Mouse (Mus musculus) gastrocnemius, postnatal 4 days (tissue): Measurements from ENCODE around the gene Nr1d1. TPM values are rescaled to one million over a fixed set of nuclear protein-coding genes. Genes with fewer than 3 reads are reported as not detected.

Experiments used
- DNase-seq, 2 experiments: peaks; one replicate each; pipeline ENCODE4 v3.0.0; 2021 to 2022; ENCODE audit warnings: low spot score in 2 of 2, mixed read lengths in 2 of 2
- total RNA-seq, 2 experiments: library from RNA; stranded (reverse); gene quantifications; 2 replicates each; pipeline ENCODE4 v1.2.3; 2021

Gene Nr1d1
- total RNA-seq, 2 experiments from 2014 or later = 26.7 to 34.2 TPM

DNA sequence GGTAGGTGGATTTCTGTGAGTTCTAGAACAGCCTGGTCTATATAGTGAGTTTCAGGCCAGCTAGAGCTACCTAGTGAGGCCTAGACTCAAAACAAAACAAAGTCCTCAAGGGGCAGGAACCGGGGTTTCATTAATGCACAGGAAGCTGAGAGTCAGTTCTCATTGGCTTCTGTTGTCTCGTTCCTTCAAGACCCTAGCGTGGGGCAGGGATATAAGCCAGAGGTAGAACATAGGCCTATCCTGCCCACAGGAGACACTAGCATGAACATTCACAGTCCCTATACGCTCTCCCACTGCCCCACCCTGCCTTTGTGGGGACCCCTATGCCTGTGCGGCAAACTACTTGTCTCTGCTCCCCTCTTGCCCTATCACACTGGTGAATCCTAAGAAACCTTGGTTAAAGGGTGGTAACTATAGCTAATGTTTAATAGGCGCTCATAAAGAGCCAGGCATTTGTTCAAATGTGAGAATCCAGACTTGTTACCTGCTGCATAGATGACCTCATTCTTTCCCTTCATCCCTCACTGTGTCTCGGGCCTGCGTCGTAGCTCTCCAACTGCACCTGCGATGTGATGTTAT, 22.5 kb downstream of the Nr1d1 start:
- no peak for DNase-seq

DNA sequence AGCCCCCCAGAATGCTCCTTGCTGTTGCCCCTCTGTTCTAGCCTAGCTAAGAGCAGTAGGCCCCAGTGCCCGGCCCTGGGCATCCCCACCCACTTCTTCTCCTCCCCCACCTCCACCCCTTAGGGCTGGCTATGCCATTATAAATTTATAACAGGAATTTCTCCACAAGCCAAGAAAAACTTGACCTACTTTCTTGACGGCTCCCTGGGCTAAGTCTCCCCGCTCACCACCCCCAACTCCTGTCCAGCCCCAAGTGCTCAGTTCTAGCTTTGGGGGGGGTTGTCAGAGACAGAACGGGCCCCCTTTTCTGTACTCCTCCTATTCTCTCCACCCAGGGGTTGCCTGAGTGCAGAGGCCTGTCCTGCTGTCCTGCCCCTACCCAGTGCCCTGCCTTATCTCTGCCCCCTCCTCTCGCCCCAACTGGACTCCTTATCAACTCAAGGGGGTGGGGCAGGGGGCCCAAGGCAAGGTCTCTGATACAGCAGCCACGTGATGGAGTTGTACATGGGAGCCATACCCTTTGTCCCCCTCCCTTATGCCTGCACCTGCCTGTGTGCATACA, 23.8 kb downstream of the Nr1d1 start:
- no peak for DNase-seq

DNA sequence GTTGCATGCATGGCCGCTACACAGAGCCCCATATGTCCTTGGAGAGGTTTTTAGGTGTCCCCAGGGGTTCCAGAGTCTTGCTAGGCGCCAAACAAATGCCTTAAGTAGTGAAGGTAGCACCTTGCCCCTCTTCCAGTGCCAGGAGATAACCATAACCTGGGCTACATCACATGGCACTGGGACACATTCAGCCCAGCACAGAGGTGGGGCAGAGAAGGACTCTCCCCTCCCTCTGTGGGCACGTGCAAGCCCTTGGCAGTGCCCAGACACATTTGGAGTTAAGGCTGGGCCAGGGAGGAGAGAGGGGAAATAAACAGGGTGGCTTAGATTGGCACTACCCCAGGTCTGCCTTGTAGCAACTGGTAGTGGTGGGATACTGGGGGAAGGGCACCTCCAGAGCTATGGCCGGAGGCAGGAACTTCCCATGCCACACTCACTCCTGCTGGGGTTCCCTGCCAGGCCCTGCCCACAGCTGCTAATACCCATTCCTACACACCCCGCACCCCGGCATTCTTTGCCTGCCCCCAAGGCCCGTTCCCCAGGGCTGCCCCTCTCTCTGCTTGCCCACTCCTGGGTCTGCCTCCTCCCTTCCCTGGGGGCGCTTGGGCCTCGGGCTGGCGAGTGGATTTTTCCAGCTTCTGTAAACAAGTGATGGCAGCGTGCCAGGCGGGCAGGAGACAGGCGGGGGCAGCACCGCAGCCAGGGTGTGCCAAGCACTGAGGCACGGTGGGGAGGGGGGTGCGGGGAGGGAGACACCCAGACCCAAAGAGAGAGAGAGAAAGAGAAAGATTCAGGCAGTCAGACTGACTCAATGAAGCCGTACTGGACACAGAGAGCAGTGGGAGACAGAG, 24.6 kb downstream of the Nr1d1 start:
- peak; percentile 67 to 78 for DNase-seq

DNA sequence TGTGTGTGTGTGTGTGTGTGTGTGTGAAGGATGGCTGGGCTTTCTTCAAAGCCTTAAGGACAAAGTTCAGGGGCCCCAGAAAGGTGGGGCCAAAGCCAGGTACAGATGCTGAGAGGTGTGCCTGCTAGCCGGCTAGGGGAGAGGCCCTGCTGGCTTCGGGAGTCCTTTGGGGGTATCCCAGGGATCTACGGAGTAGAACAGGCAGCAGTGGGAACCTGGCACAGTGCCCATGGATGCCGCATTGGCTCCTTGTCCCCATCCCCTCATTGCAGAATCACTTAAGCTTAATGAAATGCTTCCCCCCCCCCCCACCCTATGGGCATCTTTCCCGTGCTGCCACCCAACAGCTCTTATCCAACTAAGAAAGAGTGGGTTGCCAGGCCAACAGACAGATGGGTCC, 25.4 kb downstream of the Nr1d1 start:
- peak in 1 of 2 experiments; percentile 26 for DNase-seq

DNA sequence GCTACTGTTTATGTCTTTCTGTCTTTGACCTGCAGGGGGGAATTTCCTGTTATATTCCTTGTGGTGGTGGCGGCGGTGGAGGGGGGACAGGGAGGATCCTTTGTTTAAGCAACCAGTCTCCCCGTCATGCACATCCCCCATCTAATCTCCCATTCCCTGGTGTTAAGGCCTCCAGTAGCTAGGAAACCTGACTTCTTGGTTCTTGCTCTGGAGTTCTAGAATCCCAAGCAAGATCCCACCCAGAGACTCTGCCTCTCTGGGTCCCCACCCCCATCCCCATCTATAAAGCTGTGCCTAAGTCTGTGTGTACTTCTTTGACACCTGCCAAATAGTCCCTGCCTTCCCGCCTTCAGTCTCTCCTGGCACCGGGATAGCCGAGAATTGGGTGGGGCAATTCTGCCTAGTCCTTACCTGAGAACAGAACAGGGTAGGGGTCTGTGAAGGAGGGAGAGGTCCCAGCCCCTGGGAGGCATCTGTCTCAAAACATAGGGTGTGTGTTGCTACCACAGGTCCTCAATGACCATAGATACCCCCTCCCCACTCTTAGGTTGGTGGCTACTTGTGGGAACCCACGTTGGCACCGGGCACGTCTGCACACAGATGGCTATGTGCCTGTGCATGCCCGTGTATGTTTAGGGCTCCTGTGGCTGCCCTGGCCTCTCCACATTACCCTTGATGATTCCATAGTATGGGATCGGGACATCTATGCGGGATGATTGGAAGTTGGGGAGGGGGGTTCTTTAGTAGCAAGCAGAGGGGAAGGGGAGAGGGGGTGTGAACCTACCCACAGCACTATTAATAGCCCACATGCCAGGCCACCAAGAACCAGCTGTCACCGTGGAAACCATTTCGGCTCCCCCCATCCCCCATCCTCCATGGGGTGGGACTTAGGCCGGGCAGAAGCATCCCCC, 26.4 kb downstream of the Nr1d1 start:
- no peak for DNase-seq

DNA sequence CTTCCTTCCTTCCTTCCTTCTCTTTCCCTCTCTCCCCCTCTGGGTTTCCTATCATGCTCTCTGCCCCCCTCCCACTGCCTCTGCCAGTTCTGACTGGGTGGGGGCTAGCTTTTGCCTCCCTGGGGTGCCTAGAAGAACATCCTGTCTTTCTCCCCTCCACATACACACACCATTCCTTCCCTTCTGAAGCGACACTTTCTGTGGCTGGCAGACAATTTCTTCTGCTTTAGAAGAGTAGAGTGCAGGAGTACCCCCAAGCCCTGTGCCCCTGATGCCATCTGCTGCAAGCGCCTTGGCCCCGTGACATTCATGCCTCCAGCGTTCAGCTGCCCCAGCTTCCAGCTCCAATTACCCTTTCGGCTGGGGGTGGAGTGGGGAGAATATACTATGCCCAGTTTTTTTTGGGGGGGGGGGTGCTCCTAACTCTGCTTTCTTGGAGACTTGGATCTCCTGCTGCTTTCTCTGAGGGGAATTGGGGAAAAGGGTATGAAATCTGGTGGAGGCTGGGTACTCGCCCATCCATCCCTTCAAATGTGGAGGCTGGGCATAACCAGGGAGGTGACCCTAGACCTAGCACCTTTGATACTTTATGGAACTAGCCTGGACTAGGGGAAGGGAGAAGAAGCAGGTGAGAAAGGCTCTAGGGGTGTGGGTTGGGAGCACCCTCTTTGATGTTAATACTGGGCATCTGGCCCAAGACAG, 27.2 kb downstream of the Nr1d1 start:
- DNase-seq = no peak

DNA sequence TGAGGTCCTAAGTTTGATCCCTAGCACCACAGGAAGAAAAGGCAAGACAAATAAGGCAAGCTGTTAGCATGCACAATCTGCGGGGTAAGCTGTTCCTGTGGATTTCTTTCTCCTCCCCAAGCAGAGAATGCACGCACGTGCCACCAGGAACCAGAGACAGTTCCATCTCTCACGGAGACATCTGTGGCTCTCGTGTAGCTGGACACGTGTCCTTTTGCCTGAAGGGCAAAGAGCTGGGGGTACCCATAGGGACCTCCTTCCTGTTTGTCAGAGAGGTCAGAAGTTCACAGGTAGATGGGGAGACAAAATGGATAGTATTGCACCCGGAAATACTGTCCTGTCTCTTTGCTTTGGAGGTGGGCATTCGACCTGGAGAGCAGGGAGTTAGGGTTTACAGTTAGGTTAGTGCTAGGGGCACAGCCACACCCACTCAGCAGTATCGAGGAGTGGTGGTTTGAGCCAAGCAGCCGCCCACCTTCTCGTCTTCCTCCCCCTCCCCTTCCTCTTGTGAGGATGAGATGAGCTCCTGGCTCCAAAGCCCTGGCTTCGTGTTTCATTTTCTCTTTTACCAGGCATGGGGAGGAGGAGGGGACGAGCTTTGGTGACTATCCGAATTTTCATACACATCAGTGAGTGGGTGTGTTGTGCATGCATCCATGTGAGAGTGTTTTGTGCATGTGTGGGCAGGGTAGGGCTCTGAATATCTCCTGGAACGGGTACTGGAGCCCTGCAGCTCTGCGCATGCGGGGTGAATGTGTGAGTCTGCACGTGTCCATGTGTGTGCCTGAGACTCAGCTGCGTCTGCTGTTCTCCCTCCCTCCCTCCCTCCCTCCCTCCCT, 28.1 kb downstream of the Nr1d1 start:
- DNase-seq = peak in 1 of 2 experiments; percentile 78

DNA sequence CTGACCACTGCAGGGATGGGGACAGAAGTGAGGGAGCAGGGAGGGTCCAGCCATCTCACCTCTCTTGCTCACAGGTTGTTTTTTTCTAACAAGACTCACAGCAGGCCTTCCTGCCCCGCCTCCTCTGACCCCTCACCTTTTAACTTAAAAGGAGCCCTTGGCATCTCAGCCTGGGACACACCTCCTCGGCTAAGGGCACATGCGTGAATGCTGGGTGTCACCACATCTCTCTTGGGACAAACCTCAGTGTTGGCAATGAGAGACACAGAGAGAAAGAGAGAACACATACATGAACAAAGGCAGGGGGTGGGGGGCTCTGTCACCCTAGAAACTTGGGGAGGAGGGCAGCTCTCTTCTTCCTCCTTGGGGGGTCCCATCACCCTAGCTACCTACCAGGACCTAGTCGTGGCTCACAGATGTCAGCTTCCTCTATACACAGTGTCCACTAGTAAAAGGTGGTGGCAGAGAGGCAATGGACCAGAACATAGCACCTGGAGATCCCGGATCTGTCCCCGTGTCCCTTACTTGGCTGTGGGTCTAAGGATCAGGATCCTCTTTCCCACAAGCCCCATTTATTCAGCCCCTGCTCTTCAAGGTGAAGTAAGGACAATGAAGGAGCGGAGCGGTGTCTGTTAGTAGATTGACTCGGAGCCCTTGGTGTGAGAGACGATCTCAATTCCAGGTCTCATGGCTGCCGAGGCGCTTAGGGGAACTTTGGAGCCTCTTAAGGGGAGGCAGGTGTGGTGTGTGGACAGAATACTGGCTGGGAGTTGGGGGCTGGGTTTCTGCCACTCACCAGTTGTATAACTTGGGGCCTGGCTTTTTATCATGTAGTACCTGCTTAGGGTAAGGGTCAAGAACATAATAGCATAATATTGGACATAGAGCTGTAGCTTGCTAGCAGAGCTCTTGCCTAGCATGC, 28.9 kb downstream of the Nr1d1 start:
- DNase-seq = no peak

DNA sequence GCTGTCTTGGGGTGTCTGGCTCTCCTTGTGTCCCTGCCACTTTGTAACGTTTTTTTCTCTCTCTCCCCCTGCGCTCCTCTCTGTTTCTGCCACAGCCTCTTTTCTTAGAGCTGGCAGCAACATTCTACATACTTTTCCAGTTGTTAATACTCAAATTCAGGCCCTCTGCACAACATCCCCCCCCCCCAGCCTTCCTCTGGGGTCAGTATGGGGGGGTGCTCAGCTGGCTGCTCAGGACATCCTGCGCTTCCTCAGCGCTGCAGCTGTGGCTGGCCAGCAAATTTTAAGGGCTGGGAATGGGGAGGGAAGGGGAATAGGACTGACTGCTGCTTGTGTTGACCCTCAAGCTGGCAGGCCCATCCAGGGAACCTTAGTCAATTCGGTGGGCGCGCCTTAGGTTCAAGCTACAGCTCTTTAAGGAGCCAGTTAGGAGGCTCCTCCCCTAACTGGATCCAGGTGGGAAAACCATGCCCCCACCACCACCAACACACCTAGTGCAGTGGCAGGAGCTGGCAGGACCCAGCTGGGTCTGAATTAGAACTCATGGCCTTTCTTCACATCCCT, 30.6 kb downstream of the Nr1d1 start:
- no peak for DNase-seq

DNA sequence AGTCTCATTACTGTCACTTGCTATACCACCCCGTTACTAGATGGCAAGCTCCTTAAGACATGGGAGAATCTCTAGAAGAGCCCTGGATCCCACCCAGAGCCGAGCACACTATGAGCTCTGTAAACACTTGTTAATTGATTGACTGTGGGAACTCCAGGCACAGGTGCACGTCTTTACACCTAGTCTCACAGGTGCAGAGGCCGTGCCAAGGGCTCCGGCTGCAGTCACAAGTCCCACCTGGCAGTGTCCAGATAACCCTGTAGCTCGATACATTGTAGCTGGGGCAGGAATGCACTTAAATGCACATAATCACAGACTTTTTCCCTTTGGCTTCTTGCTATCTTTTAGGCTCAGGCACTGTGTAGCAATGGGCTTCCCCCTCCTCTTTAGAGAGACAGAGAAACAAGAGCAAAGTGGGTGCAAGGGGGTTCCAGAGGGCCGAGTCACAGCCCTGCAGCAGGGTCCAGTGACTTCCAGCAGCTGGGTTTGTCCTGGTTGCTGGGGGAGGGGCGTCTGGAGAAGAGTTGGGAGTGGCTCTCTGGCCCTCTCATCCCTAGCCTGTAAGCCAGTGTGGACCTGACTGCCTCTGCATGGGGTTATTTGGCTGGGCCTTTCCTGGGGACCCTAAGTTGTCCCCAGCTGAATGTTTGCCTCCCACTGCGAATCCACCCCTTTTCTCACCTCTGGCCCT, 31.3 kb downstream of the Nr1d1 start:
- DNase-seq = peak in 1 of 2 experiments; percentile 85

DNA sequence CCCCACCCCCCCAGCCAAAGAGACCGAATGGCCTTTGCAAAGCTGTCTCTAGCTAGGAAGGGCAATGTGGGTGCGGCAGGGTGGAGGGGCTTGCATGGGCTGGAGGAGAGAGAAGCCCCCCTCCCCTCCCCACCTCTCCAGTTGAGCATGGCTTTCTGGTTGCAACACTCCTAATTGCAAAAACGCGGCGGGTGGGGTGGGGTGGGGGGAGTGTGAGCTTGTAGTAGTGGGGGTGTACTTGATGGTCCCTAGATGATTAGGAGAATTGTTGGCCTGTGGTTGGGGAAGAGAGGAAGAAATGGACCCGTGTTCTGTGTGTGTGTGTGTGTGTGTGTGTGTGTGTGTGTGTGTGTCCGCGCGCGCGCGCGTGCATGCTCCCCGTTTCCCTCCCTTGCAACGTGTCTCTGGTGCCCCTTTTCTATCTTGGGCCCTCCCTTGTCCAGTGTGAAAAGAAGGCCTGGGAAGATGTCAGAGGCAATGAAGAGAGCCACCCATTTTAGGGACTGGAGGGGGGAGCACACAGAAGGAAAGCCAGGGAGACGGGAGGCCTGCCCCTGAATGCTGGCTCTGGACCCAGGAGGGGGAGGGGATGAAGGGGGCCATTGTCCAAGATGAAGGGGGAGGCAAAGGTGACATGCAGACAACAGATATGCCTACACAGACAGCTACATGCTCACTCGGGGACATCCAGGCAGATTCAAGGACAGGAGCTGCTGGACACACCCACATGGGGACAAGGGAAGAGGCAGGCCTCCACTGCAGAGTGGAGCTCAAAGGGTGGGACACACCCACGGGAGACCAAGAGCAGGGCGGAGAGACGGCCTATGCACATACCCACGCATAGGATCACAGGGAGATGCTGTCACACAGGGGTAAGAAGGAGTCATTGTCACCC, 32.5 kb downstream of the Nr1d1 start:
- peak in 1 of 2 experiments; percentile 46 for DNase-seq

DNA sequence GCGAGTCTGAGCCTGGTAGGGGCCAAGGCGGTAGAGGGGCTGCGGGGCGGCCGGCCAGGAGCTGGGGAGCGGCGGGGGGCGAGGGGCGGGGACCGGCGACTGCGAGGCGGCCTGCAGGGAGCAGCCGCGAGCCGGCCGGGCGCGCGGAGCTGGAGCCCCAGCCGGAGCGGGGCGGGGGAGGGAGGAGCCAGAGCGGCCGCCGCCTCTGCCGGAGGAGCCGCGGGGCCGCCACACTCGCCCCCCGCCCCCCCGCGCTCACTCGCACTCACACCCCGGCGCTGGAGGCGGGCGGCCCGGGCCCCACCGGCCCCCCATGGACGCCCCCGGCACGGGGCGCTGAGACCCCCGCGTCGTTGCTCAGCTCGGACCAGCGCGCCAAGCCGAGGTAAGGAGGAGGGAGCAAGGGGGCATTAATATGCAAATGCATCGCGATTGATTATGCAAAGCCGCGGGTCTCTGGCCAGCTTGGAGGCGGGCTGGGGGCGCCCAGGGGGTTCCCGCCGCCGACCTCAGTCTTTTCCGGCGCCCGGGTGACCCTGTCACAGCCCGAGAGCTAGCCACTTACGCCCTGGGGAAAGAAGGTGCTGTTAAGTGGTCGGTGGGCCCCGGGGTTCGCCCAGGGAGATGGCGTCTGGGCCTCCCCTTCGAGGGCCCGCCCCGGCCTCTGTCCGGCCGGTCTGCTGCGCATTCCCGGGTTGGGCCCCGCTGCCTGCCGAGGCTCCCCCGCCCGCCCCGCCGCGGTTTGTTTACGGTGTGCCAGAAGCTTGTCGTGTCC, 33.3 kb downstream of the Nr1d1 start:
- peak; percentile 77 to 87 for DNase-seq

DNA sequence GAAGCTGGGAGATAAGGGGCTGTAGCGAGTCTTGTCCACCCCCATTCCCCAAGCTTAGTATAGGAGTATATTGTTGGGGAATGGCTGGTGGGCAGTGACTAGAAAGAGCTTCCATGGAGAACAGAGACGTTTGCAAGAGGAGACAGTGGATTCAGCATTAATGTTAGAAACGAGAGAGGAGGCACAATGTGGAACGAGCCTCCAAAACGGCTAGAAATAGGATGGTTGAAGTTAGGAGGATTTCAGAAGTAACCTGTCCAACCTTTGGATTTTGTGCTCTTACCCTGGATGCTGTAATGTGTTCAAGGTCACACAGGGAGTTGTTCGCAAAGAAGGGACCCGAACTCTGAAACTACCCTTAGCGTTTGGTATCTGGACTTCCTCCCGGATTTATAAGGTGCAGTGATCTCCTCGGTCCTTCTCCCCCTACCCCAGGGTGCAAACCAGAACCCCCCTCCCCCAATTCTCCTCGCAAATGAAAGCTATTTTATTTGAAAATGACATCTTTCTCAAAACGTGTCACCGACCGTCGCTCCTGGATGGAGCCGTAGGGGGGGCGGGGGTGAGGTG, 34.0 kb downstream of the Nr1d1 start:
- no peak for DNase-seq

DNA sequence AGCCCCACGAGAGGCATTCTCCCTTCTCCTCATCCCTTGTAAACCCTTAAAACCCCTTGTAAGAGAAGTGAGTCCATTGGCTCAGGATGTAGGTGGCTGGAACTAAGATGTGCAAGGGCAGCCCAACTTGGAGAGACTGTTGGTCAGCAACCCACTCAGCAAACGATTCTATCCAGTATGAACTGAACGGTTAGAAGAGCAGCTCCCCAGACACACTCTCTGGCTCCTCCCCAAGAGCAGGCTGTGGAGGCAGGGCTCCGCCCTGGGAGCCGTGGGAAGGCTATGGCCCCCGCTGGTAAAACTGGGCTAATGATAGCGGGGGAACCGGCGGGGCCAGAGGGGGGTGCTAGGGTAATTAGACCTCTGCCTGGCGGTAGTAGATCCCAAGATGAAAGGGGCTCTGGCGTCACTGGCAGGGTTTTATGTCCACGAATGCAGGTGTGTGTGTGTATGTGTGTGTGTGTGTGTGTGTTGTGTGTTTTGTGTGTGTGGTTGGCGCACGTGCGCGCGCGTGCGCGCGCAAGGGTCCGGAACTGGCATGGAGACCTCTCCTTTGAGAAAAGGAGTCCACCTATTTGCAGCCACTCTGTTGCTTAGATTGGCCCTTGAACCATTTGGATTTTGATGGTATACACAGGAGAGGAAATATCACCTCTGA, 34.6 kb downstream of the Nr1d1 start, which contains the start of gene Thra:
TSS of gene Thra (plus strand) at position 246 of the 658 bp plus-strand sequence.
- peak in 1 of 2 experiments; percentile 81 for DNase-seq

DNA sequence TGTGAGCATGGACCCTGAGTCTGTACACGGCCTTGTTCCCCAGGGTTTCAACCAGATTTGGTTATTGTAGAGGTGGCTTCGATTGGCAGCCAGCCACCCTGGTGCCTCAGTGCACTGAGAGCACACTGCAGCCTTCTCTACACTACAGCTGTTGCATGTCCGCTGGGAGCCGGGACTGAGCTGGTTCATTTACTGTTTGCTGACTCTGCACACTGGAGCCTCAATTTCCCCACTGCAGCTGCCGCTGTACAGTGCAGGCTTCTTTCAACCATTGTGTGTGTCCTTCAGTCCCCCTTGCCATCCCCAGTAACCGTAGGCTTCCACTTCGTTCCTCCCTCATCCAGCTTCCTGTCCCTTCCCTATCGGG, 35.1 kb downstream of the Nr1d1 start:
- DNase-seq = peak in 1 of 2 experiments; percentile 38
